Mouse (Mus musculus) intestine, embryonic 16.5 days (tissue): ENCODE data around the gene AC129217.1. TPM values are rescaled to one million over a fixed set of nuclear protein-coding genes. Genes with fewer than 3 reads are reported as not detected.

Experiments used
- ATAC-seq: fragments of 200-750 bp; cut with Nextera tagmentation; 2 replicates; pipeline ENCODE4 v1.8.0; 2017; ENCODE audit warnings: moderate TSS enrichment, moderate library complexity
- H3K27ac ChIP-seq: fragments of 300-500 bp; sonication (generic); 2 replicates; pipeline ENCODE4 v1.5.1; 2014; ENCODE audit warnings: mild to moderate bottlenecking, low read length
- H3K27me3 ChIP-seq: fragments of 300-500 bp; sonication (generic); replicated peaks from 2 replicates; pipeline ENCODE4 v1.6.1; 2014; ENCODE audit warnings: low read length, control low read depth, mixed read lengths; ENCODE audit not compliant: control insufficient read depth, insufficient read depth
- H3K36me3 ChIP-seq: fragments of 300-500 bp; sonication (generic); 2 replicates; pipeline ENCODE4 v1.6.1; 2014; ENCODE audit warnings: low read length, control low read depth; ENCODE audit not compliant: control insufficient read depth, insufficient read depth
- H3K4me1 ChIP-seq: fragments of 300-500 bp; sonication (generic); 2 replicates; pipeline ENCODE4 v1.6.1; 2014; ENCODE audit warnings: low read length, control low read depth, mixed read lengths; ENCODE audit not compliant: control insufficient read depth, insufficient read depth
- H3K4me2 ChIP-seq: fragments of 300-500 bp; sonication (generic); 2 replicates; pipeline ENCODE4 v1.6.1; 2014; ENCODE audit warnings: low read depth, low read length, control low read depth
- H3K4me3 ChIP-seq: fragments of 300-500 bp; sonication (generic); 2 replicates; pipeline ENCODE4 v1.5.1; 2014; ENCODE audit warnings: mild to moderate bottlenecking, low read length
- H3K9ac ChIP-seq: fragments of 300-500 bp; sonication (generic); 2 replicates; pipeline ENCODE4 v1.6.1; 2014; ENCODE audit warnings: low read depth, low read length
- H3K9me3 ChIP-seq: fragments of 300-500 bp; sonication (generic); 2 replicates; pipeline ENCODE4 v1.6.1; 2016; ENCODE audit warnings: low read length, control low read depth; ENCODE audit not compliant: control insufficient read depth
- WGBS: fragments of 180-500 bp; shearing (Covaris S2); extraction: QIAGEN DNeasy Blood & Tissue Kit; methylation state at CpG from one replicate; pipeline ENCODE4 v1.1.7; 2014; 5-methylcytosine and 5-hydroxymethylcytosine counted together
- polyA plus RNA-seq: library from polyadenylated mRNA; unstranded; fragments of >200 nt; fragmentation: Nextera tagmentation; extraction: Ambion mirVana; gene quantifications from 2 replicates; pipeline ENCODE4 v1.2.1, GENCODE M21; 2015

The AC129217.1 gene
- polyA plus RNA-seq, 1 experiment from 2014 or later: not detected

- peaks cover 14% of the 10 kb centered on the region for H3K4me1 ChIP-seq
- peaks cover 9% of the 10 kb centered on the region for H3K36me3 ChIP-seq
- H3K27me3 ChIP-seq: no peaks in the 10 kb centered on the region
- H3K4me3 ChIP-seq: no peak overlapping the region
- ATAC-seq: no peak
- WGBS: 95% methylated on average over 7 of the region's 7 CpGs
- no peak overlapping the region for H3K4me2 ChIP-seq
- no peak overlapping the region for H3K27ac ChIP-seq
- no peak overlapping the region for H3K9ac ChIP-seq
- H3K9me3 ChIP-seq: no peaks in the 10 kb centered on the region
These were observed 45.5 kb downstream of the AC129217.1 start for GRCm38 (mm10) chr19:8875031-8875430.

- Histone ChIP-seq H3K4me2 (peak within 1 kb of the TSS; percentile 85), H3K4me3 (peak within 1 kb of the TSS; percentile 85), H3K4me1 (peaks cover 5% of the 10 kb centered on the region), H3K27ac (peak within 1 kb of the TSS; percentile 86), H3K36me3 (peaks cover 3% of the 10 kb centered on the region; the same call in 1 of the 2 replicates), H3K9ac (peak within 1 kb of the TSS; percentile 89), H3K9me3 (no peaks in the 10 kb centered on the region), H3K27me3 (no peaks in the 10 kb centered on the region)
- ATAC-seq: peak; percentile 98
- WGBS: under 1% methylated on average over 42 of the region's 42 CpGs
These were observed 50.9 kb downstream of the AC129217.1 start, which contains the start of gene Uqcc3 for GRCm38 (mm10) chr19:8880311-8881033. Gene Uqcc3 (minus strand): TSS chr19:8880923.

- WGBS: 15% methylated on average over 3 of the region's 3 CpGs
- peak overlapping the region; percentile 85 for H3K4me2 ChIP-seq
- no peaks in the 10 kb centered on the region for H3K27me3 ChIP-seq
- peaks cover 5% of the 10 kb centered on the region for H3K4me1 ChIP-seq
- H3K4me3 ChIP-seq: peak overlapping the region; percentile 85
- no peak overlapping the region for H3K27ac ChIP-seq
- H3K36me3 ChIP-seq: 0 out of 2 replicates have a peak, but pooled peaks cover 2% of the 10 kb centered on the region
- ATAC-seq: 0 out of 2 replicates have a peak, but pooled peaks have one; percentile 2
- no peaks in the 10 kb centered on the region for H3K9me3 ChIP-seq
- peak overlapping the region; percentile 89 for H3K9ac ChIP-seq
These were observed 51.4 kb downstream of the AC129217.1 start for GRCm38 (mm10) chr19:8881034-8881392.

- no peaks in the 10 kb centered on the region for H3K9me3 ChIP-seq
- no peak within 1 kb of the TSS for H3K4me3 ChIP-seq
- no peak for ATAC-seq
- H3K4me1 ChIP-seq: peaks cover 10% of the 10 kb centered on the region
- no peaks in the 10 kb centered on the region for H3K27me3 ChIP-seq
- WGBS: 84% methylated on average over 3 of the region's 3 CpGs
- H3K9ac ChIP-seq: no peak within 1 kb of the TSS
- no peaks in the 10 kb centered on the region for H3K36me3 ChIP-seq
- no peak within 1 kb of the TSS for H3K4me2 ChIP-seq
- no peak within 1 kb of the TSS for H3K27ac ChIP-seq
These were observed 54.0 kb downstream of the AC129217.1 start, which contains the start of the genes Lbhd1 and Gm49403 for GRCm38 (mm10) chr19:8883616-8884015. Gene Lbhd1 (plus strand): TSS chr19:8883732. Gene Gm49403 (plus strand): TSS chr19:8883930.

- peak overlapping the region; percentile 79; the same call in 1 of the 2 replicates for H3K27ac ChIP-seq
- WGBS: 53% methylated on average over 1 of the region's 1 CpGs
- H3K9me3 ChIP-seq: no peaks in the 10 kb centered on the region
- H3K9ac ChIP-seq: peak overlapping the region; percentile 81; the same call in 1 of the 2 replicates
- no peaks in the 10 kb centered on the region for H3K27me3 ChIP-seq
- no peak overlapping the region for H3K4me2 ChIP-seq
- H3K4me1 ChIP-seq: peaks cover 5% of the 10 kb centered on the region; the same call in 1 of the 2 replicates
- ATAC-seq: no peak
- H3K36me3 ChIP-seq: peaks cover 4% of the 10 kb centered on the region
- H3K4me3 ChIP-seq: no peak overlapping the region; the same call in 1 of the 2 replicates
These were observed 57.5 kb downstream of the AC129217.1 start for GRCm38 (mm10) chr19:8886916-8887584.

- peak overlapping the region; percentile 81 for H3K9ac ChIP-seq
- H3K4me2 ChIP-seq: peak overlapping the region; percentile 75
- ATAC-seq: no peak
- 15% methylated on average over 19 of the region's 19 CpGs for WGBS
- peaks cover 4% of the 10 kb centered on the region for H3K36me3 ChIP-seq
- H3K4me1 ChIP-seq: peaks cover 10% of the 10 kb centered on the region; the same call in 1 of the 2 replicates
- peak overlapping the region; percentile 70 for H3K4me3 ChIP-seq
- peak overlapping the region; percentile 79 for H3K27ac ChIP-seq
- no peaks in the 10 kb centered on the region for H3K9me3 ChIP-seq
- H3K27me3 ChIP-seq: no peaks in the 10 kb centered on the region
These were observed 58.3 kb downstream of the AC129217.1 start for GRCm38 (mm10) chr19:8887585-8888463.

GRCm38 (mm10) chr19:8888511-8889385, 59.2 kb downstream of the AC129217.1 start, which contains the start of the genes 1810009A15Rik and Gm49416:
Gene 1810009A15Rik (plus strand): TSS chr19:8888853.
Gene Gm49416 (plus strand): TSS chr19:8888926.
- H3K27ac ChIP-seq: peak within 1 kb of the TSS; percentile 89
- peak within 1 kb of the TSS; percentile 81 for H3K9ac ChIP-seq
- no peaks in the 10 kb centered on the region for H3K27me3 ChIP-seq
- H3K36me3 ChIP-seq: peaks cover 4% of the 10 kb centered on the region
- H3K4me1 ChIP-seq: peaks cover 10% of the 10 kb centered on the region; the same call in 1 of the 2 replicates
- no peaks in the 10 kb centered on the region for H3K9me3 ChIP-seq
- peak within 1 kb of the TSS; percentile 70 for H3K4me3 ChIP-seq
- peak; percentile 94 for ATAC-seq
- peak within 1 kb of the TSS; percentile 75 for H3K4me2 ChIP-seq
- under 1% methylated on average over 58 of the region's 58 CpGs for WGBS
